Mouse (Mus musculus) ES-Bruce4 (cell line): ENCODE results near the gene Clec3b.

Experiments used
- CTCF ChIP-seq: IDR thresholded peaks from one replicate; pipeline ENCODE4 v1.8.1; 2011; ENCODE audit warnings: low read depth, low read length
- EP300 ChIP-seq: IDR thresholded peaks from 2 replicates; pipeline ENCODE4 v1.6.1; 2011; ENCODE audit warnings: low read depth, low read length; ENCODE audit not compliant: insufficient read depth
- POLR2A ChIP-seq: IDR thresholded peaks from one replicate; pipeline ENCODE4 v1.8.1; 2011; ENCODE audit warnings: low read length; ENCODE audit not compliant: insufficient read depth

DNA sequence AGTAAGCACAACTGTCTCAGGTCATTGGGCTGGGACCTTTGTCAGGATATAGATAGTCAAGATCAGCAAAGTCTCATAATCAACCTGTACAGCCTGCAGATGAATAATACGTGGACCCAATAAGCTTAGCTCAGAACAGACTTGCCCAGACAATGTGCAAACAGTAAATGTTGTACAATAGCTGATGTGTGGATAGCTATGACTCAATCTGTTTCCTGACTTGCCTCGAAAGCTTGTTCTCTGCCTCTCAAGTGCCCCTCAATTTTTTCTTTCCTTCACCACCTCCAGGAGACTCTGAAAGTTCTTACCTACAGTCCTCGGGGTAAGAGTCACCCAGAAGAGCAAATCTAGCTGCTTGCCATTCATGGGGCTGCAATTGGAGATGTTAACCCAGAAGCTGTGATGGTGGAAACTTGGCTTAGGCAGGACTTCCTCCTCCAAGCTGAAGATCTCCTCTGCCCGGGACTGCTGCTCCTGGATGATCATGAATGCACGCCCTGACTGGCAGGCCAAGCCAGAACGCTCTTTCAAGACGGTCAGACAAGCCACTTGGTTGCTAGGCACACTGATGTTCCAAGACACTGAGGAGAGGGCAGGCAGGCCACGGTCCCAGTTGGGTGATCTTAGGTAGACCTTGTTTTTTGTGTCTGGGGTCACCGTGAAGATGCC is 26.8 kb downstream of the Clec3b start:
- TF ChIP-seq POLR2A, result no peak
- TF ChIP-seq CTCF, result no peak
- TF ChIP-seq EP300, result no peak
